Mouse (Mus musculus) erythroid progenitor cell, adult 5-6 weeks (primary cell): ENCODE measurements around the gene Ncan. TPM values are rescaled to one million over a fixed set of nuclear protein-coding genes. Genes with fewer than 3 reads are reported as not detected.

Experiments used
- ATAC-seq: replicated peaks from 2 replicates; pipeline ENCODE4 v1.8.0; 2016; ENCODE audit warnings: moderate number of reproducible peaks, mild to moderate bottlenecking, moderate TSS enrichment, inconsistent platforms; ENCODE audit not compliant: poor library complexity, low FRiP score, severe bottlenecking
- total RNA-seq, 2 experiments: library from RNA; stranded (forward) in 1 of 2; stranded (reverse) in 1 of 2; fragments of 150-400 nt in 1 of 2; fragments of 186-747, 209-891 nt in 1 of 2; gene quantifications; 2 replicates each; pipeline versions ENCODE4 v1.2.3 to v1.2.4; 2015 to 2017; ENCODE audit warnings: low replicate concordance in 2 of 2

The Ncan gene
- total RNA-seq (2015; ENCODE audit: low replicate concordance) (not detected in 2 replicates), total RNA-seq (2017; ENCODE audit: low replicate concordance) (not detected in 2 replicates)

GRCm38 (mm10) chr8:70120667-70121066 is at the start of gene Ncan:
TSS of gene Ncan (minus strand) at chr8:70120873.
- no peak for ATAC-seq

- ATAC-seq: no peak
These were observed 49.4 kb upstream of the Ncan start for GRCm38 (mm10) chr8:70170116-70170515.

GRCm38 (mm10) chr8:70166504-70167110 is 45.9 kb upstream of the Ncan start:
- ATAC-seq: peak; percentile 65

GRCm38 (mm10) chr8:70163316-70163715 is 42.6 kb upstream of the Ncan start:
- ATAC-seq: no peak

GRCm38 (mm10) chr8:70160015-70160414 is 39.3 kb upstream of the Ncan start:
- no peak for ATAC-seq

GRCm38 (mm10) chr8:70159211-70159610 is 38.5 kb upstream of the Ncan start:
- ATAC-seq: no peak

GRCm38 (mm10) chr8:70158069-70158853 is 37.6 kb upstream of the Ncan start:
- peak; percentile 77 for ATAC-seq

- no peak for ATAC-seq
These were observed 36.6 kb upstream of the Ncan start for GRCm38 (mm10) chr8:70157240-70157800.

- ATAC-seq: peak; percentile 98
These were observed 32.0 kb upstream of the Ncan start for GRCm38 (mm10) chr8:70152537-70153257.

- no peak for ATAC-seq
These were observed 29.5 kb upstream of the Ncan start for GRCm38 (mm10) chr8:70150158-70150557.

- no peak for ATAC-seq
These were observed 27.3 kb upstream of the Ncan start for GRCm38 (mm10) chr8:70147678-70148607.

- no peak for ATAC-seq
These were observed 19.3 kb upstream of the Ncan start for GRCm38 (mm10) chr8:70139981-70140380.

- ATAC-seq: peak; percentile 91
These were observed 18.6 kb upstream of the Ncan start, which contains the start of the genes Rfxank, Borcs8 and Mef2b for GRCm38 (mm10) chr8:70139026-70139857. TSS of gene Rfxank (minus strand) at chr8:70139154. TSS of gene Borcs8 (plus strand) at chr8:70139499. TSS of gene Mef2b (plus strand) at chr8:70139711.

GRCm38 (mm10) chr8:70137890-70138289 is 17.2 kb upstream of the Ncan start:
- no peak for ATAC-seq

GRCm38 (mm10) chr8:70136591-70136990 is 15.9 kb upstream of the Ncan start:
- ATAC-seq: no peak

- no peak for ATAC-seq
These were observed 14.3 kb upstream of the Ncan start for GRCm38 (mm10) chr8:70134931-70135330.

GRCm38 (mm10) chr8:70134086-70134485 is 13.4 kb upstream of the Ncan start:
- no peak for ATAC-seq

GRCm38 (mm10) chr8:70131166-70131883 is 10.7 kb upstream of the Ncan start, which contains the start of gene Nr2c2ap:
TSS of gene Nr2c2ap (plus strand) at chr8:70131333.
- ATAC-seq: peak; percentile 91
